Mouse (Mus musculus): ENCODE measurements around the gene Rcsd1.
A peak's percentile ranks its signal among the peaks of the same experiment; 100 is the strongest.

Rcsd1 gene

DNA sequence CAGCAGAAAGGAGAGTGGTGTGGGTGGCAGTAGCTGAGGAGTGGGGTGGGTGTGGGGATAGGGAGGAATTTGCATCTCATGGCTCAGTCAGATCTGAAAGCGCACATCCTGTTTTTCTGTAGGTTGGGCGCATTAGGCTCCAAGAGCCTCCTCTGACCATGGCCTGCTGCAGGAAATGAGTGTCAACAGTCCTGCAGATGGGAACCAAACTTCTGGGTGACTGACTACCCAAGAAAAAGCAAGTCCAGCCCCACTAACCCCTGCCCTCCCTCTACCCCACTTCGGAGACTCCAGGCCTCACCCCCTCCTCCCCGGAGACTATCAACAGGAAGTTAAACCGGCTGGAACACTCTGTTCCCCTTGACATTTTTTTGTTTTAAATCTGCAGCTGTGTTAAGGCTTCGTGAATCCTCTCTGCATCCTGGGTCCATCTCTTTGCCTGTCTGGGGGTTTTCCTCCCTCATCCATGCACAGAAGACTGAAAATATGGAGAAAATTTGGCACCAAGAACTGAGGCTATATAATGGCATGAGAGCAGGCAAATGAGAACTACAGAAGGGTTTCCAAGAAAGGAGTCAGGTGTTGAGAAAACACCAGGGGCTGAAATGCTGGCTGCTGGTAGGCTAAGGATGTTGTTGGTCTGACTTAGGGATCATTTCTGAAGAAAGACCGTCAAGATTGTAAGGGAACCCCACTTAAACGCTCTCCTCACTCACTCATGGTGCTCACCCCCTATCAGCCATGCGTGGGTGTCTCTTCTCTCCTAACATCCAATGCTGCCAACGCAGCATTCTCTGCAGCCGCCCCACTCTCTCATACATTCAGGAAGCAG, 8.4 kb upstream of the Rcsd1 start:
- DNase-seq (ENCODE audit: low spot score in 2 of 2): peak in 1 of 2 experiments; percentile 16

DNA sequence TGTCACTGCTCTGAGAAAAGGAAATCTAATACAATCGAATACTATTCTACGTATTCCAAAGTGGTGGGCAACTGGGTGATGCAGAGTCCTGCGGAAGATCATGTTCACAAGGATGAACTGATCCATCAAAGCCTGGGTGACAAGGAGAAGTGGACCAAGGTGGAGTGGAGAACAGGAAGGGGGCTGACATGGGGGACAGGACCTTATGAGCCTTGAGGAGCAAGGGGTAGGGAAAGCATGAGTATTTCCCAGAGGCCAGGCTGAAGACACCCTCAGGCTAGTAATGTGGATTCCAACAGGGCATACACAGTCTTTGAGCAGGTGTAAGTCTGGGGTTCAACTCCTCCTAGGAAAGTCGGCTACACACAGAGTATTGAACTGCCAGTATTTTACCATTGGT, 6.9 kb upstream of the Rcsd1 start:
- no peak for DNase-seq (ENCODE audit: low spot score in 2 of 2)

DNA sequence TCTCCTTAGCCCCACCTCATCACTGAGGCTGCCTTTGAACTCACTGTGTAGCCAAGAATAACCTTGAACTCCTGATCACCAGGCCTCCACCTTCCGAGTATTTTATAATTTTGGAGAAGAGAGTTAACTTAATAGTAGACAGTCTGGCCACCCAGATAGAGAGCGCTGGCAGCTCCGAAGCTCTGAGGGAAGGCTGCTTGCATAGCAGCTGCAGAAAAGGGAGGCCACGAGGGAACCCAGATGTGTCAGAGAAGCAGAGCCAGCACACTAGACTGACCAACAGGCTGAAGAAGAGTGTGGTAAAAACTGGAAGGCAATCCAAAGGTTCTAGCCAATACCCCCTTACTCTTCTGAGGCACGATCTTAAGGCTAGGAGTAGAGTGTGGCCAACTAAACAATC, 4.2 kb upstream of the Rcsd1 start:
- DNase-seq (ENCODE audit: low spot score in 2 of 2): no peak

DNA sequence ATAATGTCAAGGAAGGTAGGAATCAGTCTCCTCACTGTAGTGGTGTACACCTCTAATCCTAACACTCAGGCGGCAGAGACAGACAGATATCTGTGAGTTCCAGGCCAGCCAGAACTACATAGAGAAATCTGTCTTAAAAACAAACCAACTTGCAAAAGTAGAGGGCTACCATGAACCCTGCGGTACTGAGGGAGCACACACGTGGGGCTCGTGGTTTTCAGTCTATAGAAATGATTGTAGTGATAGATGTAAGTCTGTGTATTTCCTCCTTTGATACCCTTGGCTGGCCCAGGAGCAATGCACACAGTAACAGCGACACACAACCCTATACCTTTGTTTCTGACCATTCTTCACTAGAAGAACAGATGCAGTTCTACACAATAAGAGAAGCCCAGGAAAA, 2.4 kb upstream of the Rcsd1 start:
- no peak for DNase-seq (ENCODE audit: low spot score in 2 of 2)

DNA sequence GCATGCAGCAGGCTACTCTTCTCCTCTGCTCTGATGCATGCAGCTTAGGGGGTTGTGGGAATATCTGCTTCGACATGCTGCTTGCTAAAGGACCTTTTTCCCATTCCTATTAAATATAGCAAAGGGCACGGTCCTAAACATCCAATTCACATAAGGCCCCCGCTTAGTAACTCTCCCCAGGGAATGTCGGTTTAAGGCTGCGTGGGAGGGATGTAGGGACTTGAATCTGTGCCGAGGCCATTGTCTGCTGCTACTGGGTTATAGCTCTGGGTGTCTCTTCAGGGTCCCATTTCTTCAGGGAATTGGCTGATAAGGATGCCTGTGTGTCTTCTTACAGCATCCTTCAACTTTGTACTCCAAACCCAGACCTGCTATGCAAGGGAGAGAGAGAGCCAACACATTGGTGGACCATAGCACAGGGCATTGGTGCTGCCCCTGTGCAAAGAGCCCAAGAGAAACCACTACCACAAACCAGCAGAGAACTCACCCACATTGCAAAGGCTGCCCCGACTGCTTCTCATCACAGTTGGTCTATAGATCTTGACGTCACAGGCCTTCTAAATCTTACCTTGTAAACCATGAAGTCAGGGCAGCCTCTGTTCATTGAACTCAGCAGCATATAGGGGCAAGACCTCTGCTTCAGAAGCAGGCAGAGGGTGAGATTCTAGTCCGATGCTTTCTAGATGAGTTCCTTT, 724 bp downstream of the Rcsd1 start:
- no peak for DNase-seq (ENCODE audit: low spot score in 2 of 2)

DNA sequence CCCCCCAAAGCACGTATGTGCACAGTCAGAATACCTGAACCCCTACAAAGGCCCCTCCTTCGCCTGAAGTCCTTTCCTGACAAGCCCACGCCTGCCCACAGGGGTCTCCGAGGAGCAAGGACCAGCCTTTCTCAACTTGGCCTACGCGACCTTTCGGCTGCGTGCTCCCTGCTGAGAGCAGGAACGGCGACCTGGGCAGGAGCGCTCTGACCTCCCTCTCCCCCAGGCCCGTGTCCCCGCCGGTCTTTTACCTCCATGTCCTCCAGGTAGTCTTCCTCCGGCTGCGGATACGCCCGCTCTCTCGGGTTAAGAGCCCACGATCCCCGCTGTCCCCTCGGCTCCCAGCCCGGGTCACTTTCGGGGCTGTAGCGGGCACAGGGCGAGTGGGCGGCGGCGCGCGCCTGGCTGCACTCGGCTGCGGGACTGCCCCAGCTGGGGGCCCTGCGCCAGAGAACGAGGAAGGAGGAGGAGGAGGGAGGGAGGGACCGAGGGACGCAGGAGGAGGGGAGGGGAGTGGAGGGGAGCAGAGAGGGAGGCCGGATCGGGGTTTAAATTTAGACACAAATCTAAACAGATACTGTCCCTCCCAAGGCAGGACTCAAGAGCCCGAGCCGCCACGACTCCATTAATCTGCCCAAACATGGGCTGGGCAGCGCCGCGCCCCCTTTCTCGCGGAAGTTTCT, 1.8 kb downstream of the Rcsd1 start:
- peak; percentile 42 to 49 for DNase-seq (ENCODE audit: low spot score in 2 of 2)

DNA sequence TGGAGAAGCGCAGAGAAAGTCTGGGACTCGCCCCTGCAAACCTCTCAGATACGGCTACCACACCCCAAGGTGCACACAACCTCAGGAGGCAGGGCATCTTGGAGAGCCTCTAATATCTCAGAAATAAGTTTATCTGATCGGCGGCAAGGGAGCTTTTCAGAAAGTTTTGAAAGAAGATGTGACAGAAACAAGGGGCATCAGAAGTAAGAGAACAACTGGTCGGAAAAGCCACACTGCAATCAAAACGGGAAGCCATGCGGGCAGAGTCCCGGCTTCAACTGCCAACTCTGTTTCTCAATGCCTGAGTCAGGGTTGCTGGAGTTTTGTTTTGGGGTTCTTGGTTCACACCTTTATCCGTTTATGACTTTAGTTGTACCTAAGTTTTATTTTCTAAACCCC, 2.3 kb downstream of the Rcsd1 start:
- no peak for DNase-seq (ENCODE audit: low spot score in 2 of 2)

DNA sequence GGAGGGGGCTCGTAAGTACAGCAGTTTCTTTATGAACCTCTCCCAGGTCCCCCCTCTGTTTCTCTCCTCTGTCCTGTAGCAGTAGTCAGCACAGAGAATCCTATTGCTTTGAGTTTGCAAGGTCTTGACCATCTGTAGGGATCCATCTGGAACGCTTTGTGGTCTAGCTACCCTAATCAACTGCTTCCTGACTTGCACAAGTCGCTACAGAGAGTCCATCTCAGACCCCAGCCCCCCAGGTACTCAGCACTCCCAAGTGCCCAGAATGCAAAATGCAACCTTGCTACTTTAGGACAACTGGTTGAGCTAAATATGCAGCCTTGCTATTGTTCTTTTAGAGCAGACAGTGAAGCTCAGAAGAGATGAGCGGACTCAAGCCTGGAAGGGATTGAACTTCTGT, 3.1 kb downstream of the Rcsd1 start:
- DNase-seq (ENCODE audit: low spot score in 2 of 2): no peak

DNA sequence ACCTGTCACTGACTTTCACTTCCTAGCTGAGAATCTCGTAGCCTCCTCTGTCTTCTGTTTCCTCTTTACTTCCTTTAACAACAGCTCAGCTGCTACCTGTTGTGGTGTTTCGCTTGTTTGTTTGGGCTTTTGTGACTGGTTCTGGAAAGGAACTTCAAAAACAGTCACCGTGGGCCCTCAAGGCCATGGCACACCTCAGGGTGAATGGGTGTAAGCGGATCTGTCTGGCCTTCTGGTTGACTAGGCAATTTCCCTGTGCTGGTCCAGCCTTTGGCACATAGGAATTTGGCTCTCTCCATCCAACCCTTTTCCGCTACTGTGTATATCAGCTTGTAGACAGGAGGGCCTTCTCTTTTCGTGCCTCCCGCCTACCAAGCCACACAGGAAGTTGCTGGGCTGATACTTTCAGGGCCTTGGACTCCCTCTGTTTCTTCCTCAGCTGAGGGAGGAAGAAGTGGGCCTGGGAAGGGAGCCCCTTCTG, 3.6 kb downstream of the Rcsd1 start:
- DNase-seq (ENCODE audit: low spot score in 2 of 2): no peak

DNA sequence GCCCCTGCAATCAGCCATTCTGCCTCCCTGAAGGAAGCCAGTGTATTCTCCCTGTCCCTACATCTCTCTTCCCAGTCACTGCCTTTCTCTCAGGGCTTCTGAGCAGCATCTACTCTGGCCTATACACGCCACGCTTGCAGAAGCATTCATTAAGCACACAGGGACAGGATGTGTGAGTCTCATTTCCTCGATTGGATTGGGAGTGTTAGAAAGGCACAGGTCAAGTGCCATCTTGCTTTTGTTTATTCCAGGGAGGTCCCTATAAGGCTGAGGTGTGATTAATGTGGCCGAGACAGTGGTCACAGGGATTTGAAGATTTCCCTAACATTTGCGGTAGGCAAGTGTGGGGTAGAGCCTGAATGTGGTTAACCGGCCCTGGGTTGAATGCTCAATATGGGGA, 4.2 kb downstream of the Rcsd1 start:
- DNase-seq (ENCODE audit: low spot score in 2 of 2): no peak

DNA sequence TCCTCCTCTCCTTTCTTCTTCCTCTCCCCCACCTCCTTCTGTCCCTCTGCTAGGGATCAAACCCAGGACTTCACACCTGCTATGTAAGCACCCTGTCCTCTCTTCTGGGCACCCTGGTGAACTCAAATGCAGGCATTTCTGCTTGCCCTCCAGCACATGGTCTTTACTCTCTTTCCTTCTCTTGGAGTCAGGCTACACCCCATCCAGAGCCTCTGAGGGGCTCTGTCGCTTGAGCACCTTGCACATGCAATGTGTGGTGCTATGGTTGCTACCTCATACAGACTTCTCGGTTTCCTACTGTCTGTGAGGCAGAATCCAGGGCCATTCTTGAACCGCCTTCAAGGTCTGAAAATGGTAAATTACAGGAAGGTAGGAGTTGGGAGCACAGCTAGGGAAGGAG, 4.7 kb downstream of the Rcsd1 start:
- DNase-seq (ENCODE audit: low spot score in 2 of 2): no peak

DNA sequence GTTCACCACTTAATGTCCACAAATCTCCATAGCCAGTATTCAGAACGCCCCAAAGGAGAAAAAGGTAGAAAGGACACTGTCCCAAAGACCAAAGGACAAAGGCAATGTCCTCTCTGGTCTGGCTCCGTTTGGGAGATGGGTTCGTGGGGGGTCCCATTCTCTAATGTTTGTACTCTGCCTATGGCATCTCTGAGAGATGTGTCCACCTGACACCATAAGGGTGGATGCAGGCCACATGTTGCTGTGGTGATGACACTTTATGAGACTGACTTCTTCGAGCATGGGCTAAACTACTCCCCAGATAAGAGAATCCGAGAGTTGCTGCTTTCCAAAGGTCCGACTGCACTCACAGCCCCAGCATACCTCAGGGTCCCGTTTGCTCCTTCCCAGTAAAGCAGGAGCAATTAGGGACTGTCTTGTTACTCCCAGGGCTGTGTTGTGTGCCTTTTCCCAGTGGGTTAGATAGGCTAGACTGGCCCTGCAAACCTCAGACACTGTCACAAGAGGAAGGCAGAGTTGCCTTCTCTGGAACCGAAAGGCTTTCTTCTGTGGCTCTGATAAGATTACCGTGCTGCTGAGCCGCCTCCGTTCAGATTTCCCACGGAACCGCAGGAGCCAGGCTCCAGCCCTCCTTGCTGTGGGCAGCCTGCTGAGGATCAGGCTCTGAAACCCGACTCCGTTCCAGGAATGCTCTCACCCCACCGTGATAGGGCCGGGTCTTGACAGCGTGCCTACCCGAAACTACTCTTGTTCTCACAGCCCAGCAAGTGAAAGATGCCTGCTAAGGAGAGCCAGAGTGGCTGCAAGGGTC, 7.1 kb downstream of the Rcsd1 start:
- DNase-seq (ENCODE audit: low spot score in 2 of 2): no peak

DNA sequence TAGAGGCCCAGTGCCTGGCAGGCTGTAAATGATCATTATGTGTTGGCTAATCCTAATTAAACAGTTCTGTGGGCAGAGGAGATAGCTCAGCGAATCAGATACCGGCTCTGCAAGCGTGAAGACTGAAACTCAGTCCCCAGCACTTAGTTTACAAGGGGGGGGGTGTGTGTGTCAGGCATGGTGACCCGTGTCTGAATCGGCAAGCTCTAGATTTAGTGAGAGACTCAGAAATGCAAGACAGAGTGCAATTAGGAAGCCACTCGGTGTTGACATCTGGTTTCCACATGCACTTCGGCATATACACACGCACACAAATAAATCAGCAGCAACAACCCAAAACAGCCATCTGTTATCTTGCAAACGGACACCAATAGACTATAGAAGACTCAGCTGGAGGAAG, 8.0 kb downstream of the Rcsd1 start:
- no peak for DNase-seq (ENCODE audit: low spot score in 2 of 2)

DNA sequence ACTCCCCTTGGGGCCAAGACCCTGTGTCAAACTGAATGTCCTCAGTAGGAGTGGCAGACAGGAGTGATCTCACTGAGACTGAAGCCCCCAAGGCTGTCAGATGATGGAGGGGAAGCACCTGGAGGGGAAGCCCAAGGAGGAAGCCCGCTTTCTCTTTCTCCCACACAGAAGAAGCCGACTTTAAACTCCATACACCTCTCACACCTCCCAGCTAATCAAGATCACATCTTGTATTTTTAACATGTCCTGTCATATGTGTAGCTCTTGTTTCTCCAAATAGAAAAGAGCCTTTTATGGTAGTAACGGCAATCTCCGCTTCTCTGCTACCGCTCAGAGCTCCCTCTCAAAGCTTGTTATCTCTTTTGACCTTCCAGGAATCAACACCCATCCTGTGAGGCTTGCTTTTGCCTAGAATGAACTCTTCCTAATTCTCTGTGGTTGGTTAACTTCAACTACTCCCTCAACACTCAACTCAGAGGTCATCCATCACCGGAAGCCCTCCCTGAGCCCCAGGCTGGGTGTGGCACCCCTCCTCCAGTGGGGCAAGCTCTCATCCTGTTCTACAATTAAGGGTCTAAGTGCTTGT, 8.5 kb downstream of the Rcsd1 start:
- DNase-seq (ENCODE audit: low spot score in 2 of 2): no peak

DNA sequence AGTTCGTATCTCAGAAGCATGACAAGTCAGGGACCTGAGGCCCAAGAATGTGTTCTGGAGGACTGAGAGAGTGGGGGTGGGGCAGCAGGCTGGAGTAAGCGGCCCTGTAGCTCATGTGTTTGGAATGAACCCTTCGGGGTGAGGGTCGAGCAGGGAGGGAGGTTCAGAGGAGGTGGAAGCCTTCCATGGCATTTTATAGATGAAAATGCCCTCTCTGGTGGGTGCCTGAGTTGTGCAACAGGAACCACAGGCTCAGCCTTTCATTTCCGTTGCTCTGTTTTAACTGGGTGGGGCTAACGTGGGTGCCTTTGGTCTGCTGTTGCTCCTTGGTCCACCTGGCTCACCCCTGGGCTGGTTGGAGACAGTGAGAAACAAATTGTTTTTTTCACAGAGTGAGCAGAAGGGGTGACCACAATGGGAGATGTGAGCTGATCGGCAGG, 9.2 kb downstream of the Rcsd1 start:
- DNase-seq (ENCODE audit: low spot score in 2 of 2): no peak

DNA sequence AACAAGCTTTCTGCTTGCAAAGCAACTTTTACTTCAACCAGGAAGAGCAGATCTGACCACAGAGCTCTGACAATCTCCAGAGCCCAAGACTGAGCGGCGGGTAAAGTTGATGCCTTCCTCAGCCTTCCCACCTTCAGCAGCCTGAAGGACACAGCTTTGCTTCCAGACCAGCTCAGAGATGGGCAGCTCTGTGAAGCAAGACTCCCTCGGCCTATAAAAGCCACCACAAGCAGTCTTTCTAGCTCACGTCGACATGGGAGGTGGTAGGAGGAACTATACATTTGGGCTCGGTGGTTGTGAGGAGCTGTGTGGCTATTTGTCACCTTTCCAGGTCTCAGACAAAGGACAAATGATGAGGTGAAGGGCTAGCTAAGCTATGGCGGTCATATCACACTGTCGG, 11.9 kb downstream of the Rcsd1 start:
- no peak for DNase-seq (ENCODE audit: low spot score in 2 of 2)

DNA sequence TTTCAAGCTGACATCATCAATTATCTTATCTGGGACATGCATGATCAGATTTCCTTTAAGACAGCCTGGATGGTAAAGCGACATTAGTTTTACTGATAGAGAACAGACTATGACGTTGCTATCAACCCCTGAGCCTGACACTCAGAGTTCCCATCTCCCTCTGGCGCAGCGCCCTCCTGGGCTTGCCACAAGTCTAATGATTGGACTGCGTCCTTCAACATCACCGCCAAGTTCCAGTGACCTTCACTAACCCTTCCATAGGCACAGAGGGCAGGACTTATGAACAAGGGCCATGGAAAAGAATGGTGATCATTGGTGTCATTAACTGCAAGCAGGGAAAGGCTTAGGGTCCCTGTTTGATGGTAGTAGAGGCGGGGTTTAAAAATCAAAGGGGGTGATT, 12.7 kb downstream of the Rcsd1 start:
- DNase-seq (ENCODE audit: low spot score in 2 of 2): no peak

DNA sequence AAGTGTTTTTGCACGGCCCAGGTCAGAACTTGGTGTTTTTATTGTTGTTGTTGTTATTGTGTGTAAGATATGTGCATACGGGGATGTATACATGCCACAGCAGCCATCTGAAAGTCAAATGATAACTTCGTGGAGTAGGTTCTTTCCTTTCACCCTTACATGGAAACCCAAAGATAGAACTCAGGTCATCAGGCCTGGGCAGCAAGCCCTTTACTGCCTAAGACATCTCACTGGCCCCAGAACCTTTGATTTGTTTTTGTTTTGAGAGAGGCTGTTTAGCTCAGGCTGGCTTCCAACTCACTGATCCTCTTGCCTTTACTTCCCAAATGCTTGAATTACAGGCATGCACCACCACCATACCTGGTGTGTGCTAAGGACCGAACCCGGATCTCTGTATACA, 13.5 kb downstream of the Rcsd1 start:
- no peak for DNase-seq (ENCODE audit: low spot score in 2 of 2)

DNA sequence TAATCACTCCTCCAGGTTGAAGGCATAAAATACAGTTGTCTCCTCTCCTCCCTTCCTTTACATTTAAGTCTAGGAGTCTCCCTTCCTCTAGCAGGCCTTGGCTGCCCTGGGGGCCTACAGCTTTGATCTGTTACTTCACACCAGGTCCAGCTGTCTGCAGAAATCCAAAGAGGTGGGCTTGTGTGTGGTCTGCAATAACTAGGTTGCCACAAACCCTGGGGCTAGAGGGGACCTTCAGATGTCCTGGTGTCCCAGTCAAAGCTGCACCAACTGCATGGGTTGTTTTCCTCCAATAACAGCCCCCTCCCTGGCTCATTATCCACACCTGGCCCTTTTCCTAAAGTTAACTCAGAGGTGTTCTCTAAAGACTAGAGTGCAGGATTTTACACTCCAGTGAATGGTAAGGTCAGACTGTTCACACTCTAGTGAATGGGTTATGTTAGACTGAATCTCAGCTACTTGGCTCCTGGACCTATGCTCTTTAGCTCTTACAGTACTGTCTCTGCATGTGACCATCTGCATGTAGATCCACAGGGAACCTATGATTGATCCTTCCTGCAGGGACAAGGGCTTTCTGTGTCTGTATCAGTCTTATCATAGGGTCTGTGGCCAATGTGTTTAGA, 14.1 kb downstream of the Rcsd1 start:
- DNase-seq (ENCODE audit: low spot score in 2 of 2): no peak

DNA sequence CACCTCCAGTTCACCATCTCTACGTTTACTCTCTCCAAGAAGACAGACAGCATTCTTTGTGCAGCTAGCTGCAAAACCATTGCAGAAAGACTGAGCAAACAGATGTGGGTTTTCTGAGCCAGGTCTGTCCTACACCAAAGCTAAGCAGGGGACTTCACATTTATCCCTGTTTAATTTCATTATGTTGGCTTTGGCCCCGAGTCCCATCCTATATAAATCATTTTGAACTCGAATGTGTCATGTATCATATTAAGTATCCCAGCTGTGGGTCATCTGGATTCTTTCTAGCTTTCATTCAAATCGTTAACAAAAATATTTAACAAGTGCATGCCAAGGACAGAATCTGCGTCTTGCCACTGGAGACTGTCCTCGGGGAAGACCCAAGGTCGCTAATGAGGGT, 15.7 kb downstream of the Rcsd1 start:
- DNase-seq (ENCODE audit: low spot score in 2 of 2): no peak

DNA sequence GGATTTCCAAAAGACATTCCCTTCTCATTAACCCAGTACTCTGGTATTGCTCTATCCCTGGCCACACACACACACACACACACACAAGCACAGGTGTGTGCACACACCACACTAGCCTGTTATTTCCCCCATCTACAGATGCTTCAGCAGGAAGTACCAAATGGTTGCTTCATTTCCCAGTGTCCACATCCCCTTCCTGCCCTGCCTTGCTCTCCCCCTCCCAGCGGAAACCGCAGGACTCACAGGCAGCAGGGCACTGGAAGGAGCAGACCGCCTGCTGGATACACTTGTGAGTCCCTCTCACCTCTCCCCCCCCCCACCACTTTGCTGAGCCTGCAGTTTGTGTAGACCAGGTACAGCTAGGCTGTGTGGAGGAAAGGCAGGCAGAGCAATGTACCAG, 18.0 kb downstream of the Rcsd1 start:
- no peak for DNase-seq (ENCODE audit: low spot score in 2 of 2)

Measured in urinary bladder, adult 18-20 months (tissue).